Mouse (Mus musculus): ENCODE data around the gene Tex48. TPM values are rescaled to one million over a fixed set of nuclear protein-coding genes. Genes with fewer than 3 reads are reported as not detected.

Tex48 gene
- polyA plus RNA-seq (2012): not detected in 2 replicates

GRCm38 (mm10) chr4:63622378-63622835 is at the start of gene Tex48:
Tex48 (minus strand) TSS chr4:63622428.
- Histone ChIP-seq H3K27me3 (ENCODE audit: control insufficient read depth) (no peaks in the 10 kb centered on the region), H3K4me1 (ENCODE audit: control insufficient read depth) (no peaks in the 10 kb centered on the region), H3K4me3 (replicated peaks) (no peak within 1 kb of the TSS), H3K36me3 (ENCODE audit: control insufficient read depth) (no peaks in the 10 kb centered on the region), H3K9me3 (ENCODE audit: control insufficient read depth, low read length) (no peaks in the 10 kb centered on the region)
- TF ChIP-seq GATA1 (IDR thresholded peaks at IDR 0.05; ENCODE audit: low read length) (no peak), TAL1 (IDR thresholded peaks at IDR 0.05; ENCODE audit: low read length) (no peak)

GRCm38 (mm10) chr4:63668255-63668654 is 46.0 kb upstream of the Tex48 start:
- H3K9me3 ChIP-seq (ENCODE audit: control insufficient read depth, low read length): peaks cover 5% of the 10 kb centered on the region; the same call in 1 of the 2 replicates

GRCm38 (mm10) chr4:63665738-63666137 is 43.5 kb upstream of the Tex48 start:
- H3K4me1 ChIP-seq (ENCODE audit: control insufficient read depth): no peaks in the 10 kb centered on the region
- H3K9me3 ChIP-seq (ENCODE audit: control insufficient read depth, low read length): peaks cover 2% of the 10 kb centered on the region; the same call in 1 of the 2 replicates
- no peak overlapping the region for H3K4me3 ChIP-seq (replicated peaks)
- no peaks in the 10 kb centered on the region for H3K27me3 ChIP-seq (ENCODE audit: control insufficient read depth)
- TF ChIP-seq TAL1 (IDR thresholded peaks at IDR 0.05; ENCODE audit: low read length): no peak
- TF ChIP-seq GATA1 (IDR thresholded peaks at IDR 0.05; ENCODE audit: low read length): no peak
- no peaks in the 10 kb centered on the region for H3K36me3 ChIP-seq (ENCODE audit: control insufficient read depth)

More at GRCm38 (mm10) chr4:63668255-63668654, 46.0 kb upstream of the Tex48 start:
- Histone ChIP-seq H3K36me3 (ENCODE audit: control insufficient read depth) (no peaks in the 10 kb centered on the region), H3K27me3 (ENCODE audit: control insufficient read depth) (no peaks in the 10 kb centered on the region), H3K4me3 (replicated peaks) (no peak overlapping the region), H3K4me1 (ENCODE audit: control insufficient read depth) (no peaks in the 10 kb centered on the region)
- TF ChIP-seq GATA1 (IDR thresholded peaks at IDR 0.05; ENCODE audit: low read length) (no peak), TAL1 (IDR thresholded peaks at IDR 0.05; ENCODE audit: low read length) (no peak)

- peaks cover 2% of the 10 kb centered on the region; the same call in 1 of the 2 replicates for H3K9me3 ChIP-seq (ENCODE audit: control insufficient read depth, low read length)
- H3K36me3 ChIP-seq (ENCODE audit: control insufficient read depth): no peaks in the 10 kb centered on the region
- H3K27me3 ChIP-seq (ENCODE audit: control insufficient read depth): no peaks in the 10 kb centered on the region
- TF ChIP-seq TAL1 (IDR thresholded peaks at IDR 0.05; ENCODE audit: low read length) (no peak), GATA1 (IDR thresholded peaks at IDR 0.05; ENCODE audit: low read length) (no peak)
- H3K4me3 ChIP-seq (replicated peaks): no peak within 1 kb of the TSS
- H3K4me1 ChIP-seq (ENCODE audit: control insufficient read depth): no peaks in the 10 kb centered on the region
Measured at GRCm38 (mm10) chr4:63663279-63663678, 41.1 kb upstream of the Tex48 start, which contains the start of gene Gm11214. Gm11214 (minus strand) TSS chr4:63663379.

- H3K9me3 ChIP-seq (ENCODE audit: control insufficient read depth, low read length): peaks cover 2% of the 10 kb centered on the region; the same call in 1 of the 2 replicates
Measured at GRCm38 (mm10) chr4:63661857-63662256, 39.6 kb upstream of the Tex48 start.

GRCm38 (mm10) chr4:63661426-63661825 is 39.2 kb upstream of the Tex48 start:
- H3K9me3 ChIP-seq (ENCODE audit: control insufficient read depth, low read length): peaks cover 2% of the 10 kb centered on the region; the same call in 1 of the 2 replicates

More at GRCm38 (mm10) chr4:63661857-63662256, 39.6 kb upstream of the Tex48 start:
- no peaks in the 10 kb centered on the region for H3K4me1 ChIP-seq (ENCODE audit: control insufficient read depth)
- no peaks in the 10 kb centered on the region for H3K36me3 ChIP-seq (ENCODE audit: control insufficient read depth)
- no peak for TF ChIP-seq GATA1 (IDR thresholded peaks at IDR 0.05; ENCODE audit: low read length)
- TF ChIP-seq TAL1 (IDR thresholded peaks at IDR 0.05; ENCODE audit: low read length): no peak
- no peak overlapping the region for H3K4me3 ChIP-seq (replicated peaks)
- no peaks in the 10 kb centered on the region for H3K27me3 ChIP-seq (ENCODE audit: control insufficient read depth)

GRCm38 (mm10) chr4:63659775-63660174 is 37.5 kb upstream of the Tex48 start:
- Histone ChIP-seq H3K9me3 (ENCODE audit: control insufficient read depth, low read length) (peaks cover 2% of the 10 kb centered on the region; the same call in 1 of the 2 replicates), H3K36me3 (ENCODE audit: control insufficient read depth) (no peaks in the 10 kb centered on the region), H3K4me1 (ENCODE audit: control insufficient read depth) (no peaks in the 10 kb centered on the region), H3K4me3 (replicated peaks) (no peak overlapping the region), H3K27me3 (ENCODE audit: control insufficient read depth) (no peaks in the 10 kb centered on the region)
- TF ChIP-seq GATA1 (IDR thresholded peaks at IDR 0.05; ENCODE audit: low read length) (no peak), TAL1 (IDR thresholded peaks at IDR 0.05; ENCODE audit: low read length) (no peak)

More at GRCm38 (mm10) chr4:63661426-63661825, 39.2 kb upstream of the Tex48 start:
- TF ChIP-seq GATA1 (IDR thresholded peaks at IDR 0.05; ENCODE audit: low read length): no peak
- TF ChIP-seq TAL1 (IDR thresholded peaks at IDR 0.05; ENCODE audit: low read length): no peak
- H3K27me3 ChIP-seq (ENCODE audit: control insufficient read depth): no peaks in the 10 kb centered on the region
- no peaks in the 10 kb centered on the region for H3K36me3 ChIP-seq (ENCODE audit: control insufficient read depth)
- no peak overlapping the region for H3K4me3 ChIP-seq (replicated peaks)
- H3K4me1 ChIP-seq (ENCODE audit: control insufficient read depth): no peaks in the 10 kb centered on the region

- no peaks in the 10 kb centered on the region for H3K36me3 ChIP-seq (ENCODE audit: control insufficient read depth)
- H3K4me1 ChIP-seq (ENCODE audit: control insufficient read depth): no peaks in the 10 kb centered on the region
- H3K27me3 ChIP-seq (ENCODE audit: control insufficient read depth): no peaks in the 10 kb centered on the region
- no peak overlapping the region for H3K4me3 ChIP-seq (replicated peaks)
- TF ChIP-seq TAL1 (IDR thresholded peaks at IDR 0.05; ENCODE audit: low read length): no peak
- no peak for TF ChIP-seq GATA1 (IDR thresholded peaks at IDR 0.05; ENCODE audit: low read length)
- peaks cover 1% of the 10 kb centered on the region; the same call in 1 of the 2 replicates for H3K9me3 ChIP-seq (ENCODE audit: control insufficient read depth, low read length)
Measured at GRCm38 (mm10) chr4:63659086-63659485, 36.9 kb upstream of the Tex48 start.

- no peaks in the 10 kb centered on the region for H3K9me3 ChIP-seq (ENCODE audit: control insufficient read depth, low read length)
- no peaks in the 10 kb centered on the region for H3K4me1 ChIP-seq (ENCODE audit: control insufficient read depth)
- no peak for TF ChIP-seq GATA1 (IDR thresholded peaks at IDR 0.05; ENCODE audit: low read length)
- no peaks in the 10 kb centered on the region for H3K36me3 ChIP-seq (ENCODE audit: control insufficient read depth)
- no peaks in the 10 kb centered on the region for H3K27me3 ChIP-seq (ENCODE audit: control insufficient read depth)
- no peak overlapping the region for H3K4me3 ChIP-seq (replicated peaks)
Measured at GRCm38 (mm10) chr4:63654381-63654780, 32.2 kb upstream of the Tex48 start.

Measured in erythroblast, embryonic 14.5 days (primary cell).